Mouse (Mus musculus) testis, adult 2 months (tissue): ENCODE data around the gene Cmip. TPM values are rescaled to one million over a fixed set of nuclear protein-coding genes. Genes with fewer than 3 reads are reported as not detected.

ENCODE experiments used
- H3K27ac ChIP-seq: fragments of 200-500 bp; 2 replicates; pipeline ENCODE4 v1.5.1; 2012; ENCODE audit warnings: low read depth, low read length; ENCODE audit not compliant: control insufficient read depth, insufficient read depth
- H3K27me3 ChIP-seq: fragments of 200-500 bp; 2 replicates; pipeline ENCODE4 v1.6.1; 2012; ENCODE audit warnings: mild to moderate bottlenecking, low read length, moderate library complexity; ENCODE audit not compliant: control insufficient read depth, insufficient read depth
- H3K36me3 ChIP-seq: fragments of 200-500 bp; 2 replicates; pipeline ENCODE4 v1.6.1; 2012; ENCODE audit warnings: mild to moderate bottlenecking, low read length; ENCODE audit not compliant: control insufficient read depth, insufficient read depth
- H3K4me1 ChIP-seq: fragments of 200-500 bp; 2 replicates; pipeline ENCODE4 v1.6.1; 2012; ENCODE audit warnings: low read length; ENCODE audit not compliant: control insufficient read depth, insufficient read depth
- H3K4me3 ChIP-seq: fragments of 200-500 bp; 2 replicates; pipeline ENCODE4 v1.5.1; 2012; ENCODE audit warnings: low read depth, mild to moderate bottlenecking, low read length, moderate library complexity, mixed read lengths; ENCODE audit not compliant: control insufficient read depth
- CTCF ChIP-seq: fragments of 200-500 bp; IDR thresholded peaks from 2 replicates; pipeline ENCODE4 v1.5.1; 2012; ENCODE audit warnings: low read depth, mild to moderate bottlenecking, inconsistent platforms, low read length, moderate library complexity; ENCODE audit not compliant: control insufficient read depth, insufficient read depth, insufficient replicate concordance
- POLR2A ChIP-seq: fragments of 200-500 bp; IDR thresholded peaks from 2 replicates; pipeline ENCODE4 v1.6.1; 2012; ENCODE audit warnings: low read depth, mild to moderate bottlenecking, inconsistent platforms, low read length, moderate library complexity; ENCODE audit not compliant: control insufficient read depth
- polyA plus RNA-seq: library from polyadenylated mRNA; depleted of rRNA; stranded (reverse); fragments of >200 nt; gene quantifications from 2 replicates; pipeline ENCODE4 v1.2.3, GENCODE M21; 2012

Gene Cmip
- polyA plus RNA-seq, 1 experiment: 10.5 TPM

DNA sequence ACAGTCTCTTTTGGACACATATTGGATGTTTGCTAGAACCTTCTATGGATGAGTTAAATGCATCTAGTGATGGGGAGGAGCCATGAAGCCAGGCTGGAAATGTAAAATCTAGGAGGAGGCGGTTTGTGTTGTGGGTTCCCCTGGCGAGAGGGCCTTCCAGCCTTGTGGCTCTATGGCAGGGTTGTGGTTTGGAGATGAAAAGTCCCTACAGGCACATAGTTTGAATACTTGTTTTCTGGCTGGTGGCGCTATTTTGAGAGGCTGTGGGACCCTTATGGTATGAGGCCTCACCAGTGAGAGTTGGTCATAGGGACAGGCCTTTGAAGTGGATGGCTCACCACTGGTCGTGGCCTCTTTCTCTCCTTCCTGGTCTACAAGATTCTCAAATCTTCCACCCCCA is 95.2 kb downstream of the Cmip start:
- no peak overlapping the region for H3K4me3 ChIP-seq
- TF ChIP-seq POLR2A (no peak), CTCF (no peak)
- peaks cover 7% of the 10 kb centered on the region for H3K4me1 ChIP-seq
- H3K36me3 ChIP-seq: no peaks in the 10 kb centered on the region
- H3K27ac ChIP-seq: no peak overlapping the region
- no peaks in the 10 kb centered on the region for H3K27me3 ChIP-seq

DNA sequence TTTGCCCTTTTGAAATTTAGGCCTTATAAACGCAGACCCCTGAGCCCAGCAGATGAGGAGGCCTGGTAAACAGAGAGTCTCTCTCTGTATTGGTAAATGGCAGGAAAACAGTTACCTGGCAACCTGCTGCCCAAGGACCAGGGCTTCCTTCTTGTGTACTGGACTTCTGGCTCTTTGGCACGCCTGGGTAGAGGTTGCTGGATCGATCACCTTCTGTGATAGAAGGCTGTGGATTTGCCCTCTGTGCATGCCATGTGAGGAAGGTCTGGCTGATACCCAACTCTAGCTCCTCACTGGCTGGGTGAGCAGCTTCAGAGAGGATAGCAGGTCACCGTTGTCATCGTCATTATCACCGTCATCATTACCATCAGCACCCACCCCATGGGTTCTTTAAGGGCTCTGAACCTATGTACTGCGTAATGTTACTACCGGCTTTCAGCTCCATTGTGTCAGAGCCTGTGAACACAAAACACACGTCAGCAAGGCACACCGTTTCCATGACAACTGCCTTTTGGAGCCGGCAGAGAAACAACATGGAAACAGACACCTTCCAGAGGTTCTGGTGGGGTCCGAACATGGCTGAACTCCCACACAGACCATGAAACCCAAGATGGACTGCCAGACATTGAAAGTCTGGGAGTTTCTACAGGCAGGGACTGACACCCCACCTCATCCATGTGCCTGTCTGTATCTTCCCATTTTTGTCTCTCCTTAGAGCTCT is 98.4 kb downstream of the Cmip start:
- Histone ChIP-seq H3K36me3 (no peaks in the 10 kb centered on the region), H3K27ac (peak overlapping the region; percentile 22; the same call in 1 of the 2 replicates), H3K27me3 (no peaks in the 10 kb centered on the region), H3K4me3 (no peak overlapping the region), H3K4me1 (peaks cover 7% of the 10 kb centered on the region)
- TF ChIP-seq POLR2A: no peak
- TF ChIP-seq CTCF: no peak

DNA sequence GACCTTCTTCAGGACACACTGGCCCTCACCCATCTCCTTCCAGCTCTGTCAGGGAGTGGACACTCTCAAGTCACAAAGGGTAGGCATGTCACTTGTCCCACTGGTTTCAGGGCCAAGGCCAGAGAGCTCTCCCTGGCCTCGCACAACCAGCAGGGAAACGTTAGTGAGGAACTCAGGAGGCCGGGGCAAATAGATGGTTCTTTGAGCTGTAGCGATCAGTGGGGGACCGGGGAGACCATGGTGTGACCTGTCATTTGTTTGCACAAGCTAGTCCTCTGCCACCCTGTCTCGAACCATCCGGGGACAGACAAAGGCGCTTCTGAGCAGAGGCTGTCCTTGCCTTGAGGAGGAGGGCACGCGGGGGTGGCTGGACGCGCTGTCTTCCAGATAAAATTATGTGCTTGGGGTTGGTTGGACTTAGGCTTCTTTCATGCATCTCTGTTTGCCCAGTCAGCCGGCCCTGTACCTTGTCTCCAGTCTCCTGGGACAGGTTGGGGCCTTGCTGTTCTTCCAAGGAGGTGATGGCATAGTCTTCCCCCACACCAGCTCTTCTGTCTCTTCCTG is 99.3 kb downstream of the Cmip start:
- Histone ChIP-seq H3K27me3 (no peaks in the 10 kb centered on the region), H3K27ac (peak overlapping the region; percentile 22), H3K4me1 (peaks cover 7% of the 10 kb centered on the region), H3K36me3 (no peaks in the 10 kb centered on the region), H3K4me3 (no peak overlapping the region)
- TF ChIP-seq POLR2A (no peak), CTCF (no peak)

DNA sequence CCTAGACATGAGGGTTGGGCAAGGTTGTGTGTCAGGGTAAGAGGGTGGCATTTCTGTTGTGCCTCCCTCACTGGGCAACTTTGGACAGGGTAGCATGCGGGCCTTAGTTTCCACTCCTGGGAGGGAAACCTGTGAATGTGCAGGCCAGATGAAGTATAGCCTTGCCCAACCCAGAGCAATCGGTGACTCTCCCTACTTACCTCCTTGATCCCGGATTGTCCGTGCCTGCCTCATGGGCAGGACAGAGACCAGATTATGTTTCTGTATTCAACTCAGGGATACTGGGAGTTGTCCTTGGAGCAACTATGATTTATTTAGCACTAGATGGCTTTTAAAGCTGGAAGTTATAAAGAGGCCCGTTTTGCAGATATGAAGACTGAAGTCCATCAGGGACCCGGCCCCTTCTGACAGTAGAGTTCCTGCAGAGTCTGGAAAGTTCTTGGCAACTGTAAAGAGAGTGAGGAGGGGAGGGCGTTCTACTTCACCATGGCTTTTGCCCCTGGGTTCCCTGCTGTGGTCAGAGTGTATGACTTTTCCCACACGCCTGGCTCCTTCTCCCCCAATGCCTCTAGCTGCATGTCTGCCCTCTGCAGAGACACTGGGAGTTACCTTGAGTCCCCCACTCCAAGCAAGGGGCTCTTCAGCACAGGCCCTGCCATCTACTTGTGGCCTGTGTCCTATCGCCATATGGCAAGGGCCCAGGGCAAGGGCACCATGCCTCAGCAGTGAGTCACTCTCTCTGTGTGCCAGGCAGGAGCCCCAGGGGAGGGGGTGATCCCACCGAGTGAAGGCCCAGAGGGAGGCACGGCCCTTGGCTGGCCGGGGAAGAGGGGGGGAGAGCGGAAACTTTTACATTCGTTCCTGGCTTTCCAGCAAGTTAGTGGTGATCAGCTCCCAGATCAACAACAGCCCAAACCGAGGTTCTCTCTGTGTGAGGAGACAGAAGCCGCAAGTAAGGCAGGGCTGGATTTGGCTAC is 100.9 kb downstream of the Cmip start:
- Histone ChIP-seq H3K36me3 (no peaks in the 10 kb centered on the region), H3K4me1 (peaks cover 7% of the 10 kb centered on the region), H3K4me3 (no peak overlapping the region), H3K27me3 (no peaks in the 10 kb centered on the region), H3K27ac (no peak overlapping the region)
- TF ChIP-seq POLR2A (no peak), CTCF (no peak)

DNA sequence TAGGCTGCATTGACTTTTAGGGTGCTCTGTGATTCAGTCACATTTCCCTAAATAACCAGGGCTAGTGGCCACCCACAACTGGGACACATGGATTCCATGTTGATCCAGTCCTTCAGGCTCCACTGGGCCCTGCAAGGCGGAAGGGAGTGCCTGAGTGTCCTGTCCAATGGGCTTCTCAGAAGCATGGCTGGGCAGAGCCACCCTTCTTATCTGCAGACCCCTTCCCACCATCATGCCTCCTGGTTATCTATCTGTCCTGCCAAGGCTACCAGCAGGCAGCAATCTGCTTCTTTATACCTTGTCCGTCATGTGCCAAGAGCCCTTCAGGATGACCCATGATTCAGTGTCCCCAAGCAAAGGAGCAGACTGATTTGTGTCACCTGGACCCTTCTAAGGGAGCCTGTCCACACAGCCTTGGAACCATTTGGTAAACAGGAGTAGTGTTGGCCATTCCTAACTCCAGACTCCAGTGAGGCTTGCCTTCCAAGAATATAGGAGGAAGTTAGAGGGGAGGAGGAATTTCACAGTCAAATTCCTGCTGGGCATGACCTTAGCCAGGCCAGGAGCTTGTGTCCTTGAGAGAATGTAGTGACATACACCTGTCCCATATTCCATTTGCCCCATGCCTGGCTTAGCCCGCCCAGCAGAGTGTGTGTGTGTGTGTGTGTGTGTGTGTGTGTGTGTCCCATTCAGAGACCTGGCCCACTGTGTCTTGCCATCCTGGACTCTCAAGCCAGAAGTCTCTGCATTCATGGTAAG is 103.5 kb downstream of the Cmip start:
- Histone ChIP-seq H3K36me3 (no peaks in the 10 kb centered on the region), H3K27me3 (no peaks in the 10 kb centered on the region), H3K4me3 (no peak overlapping the region), H3K4me1 (peaks cover 2% of the 10 kb centered on the region; the same call in 1 of the 2 replicates), H3K27ac (no peak overlapping the region)
- TF ChIP-seq POLR2A (no peak), CTCF (no peak)

DNA sequence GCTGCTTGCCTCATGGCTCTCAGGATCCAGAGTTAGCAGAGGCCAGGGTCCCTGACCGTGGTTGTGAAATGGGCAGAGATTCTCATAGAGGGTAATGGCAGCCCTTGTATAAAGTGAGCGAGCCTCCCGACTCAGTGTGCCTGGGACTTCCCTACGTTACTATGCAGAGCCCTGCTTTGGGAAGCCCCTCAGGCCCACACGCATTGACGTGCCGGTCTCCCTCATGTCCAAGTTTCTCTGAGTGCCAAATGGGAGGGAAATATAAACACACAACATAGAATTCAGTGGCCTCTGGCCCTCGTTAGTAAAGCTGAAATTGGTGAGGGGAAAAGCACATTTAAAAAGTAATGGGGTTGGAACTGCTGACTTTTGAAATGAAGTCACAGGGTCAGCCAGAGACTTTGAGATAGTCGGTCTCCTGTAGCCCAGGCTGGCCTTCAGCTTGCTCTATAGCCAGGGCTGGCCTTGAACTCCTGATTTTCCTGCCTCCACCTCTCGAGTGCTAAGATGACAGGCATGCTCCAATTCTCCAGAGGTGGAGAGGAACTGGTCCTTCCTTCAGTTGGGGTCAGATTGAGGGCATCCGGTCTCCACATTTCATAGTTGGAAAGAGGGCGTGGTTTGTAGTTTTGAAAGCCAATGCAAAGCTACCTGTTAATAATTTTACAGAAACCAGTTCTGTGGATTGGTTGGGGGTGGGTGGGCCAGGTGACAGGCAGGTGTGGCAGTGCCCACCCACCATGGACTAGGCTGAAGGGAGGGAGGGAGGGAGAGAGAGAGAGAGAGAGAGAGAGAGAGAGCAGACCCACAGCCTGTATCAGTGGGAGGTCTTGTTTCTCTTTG is 105.0 kb downstream of the Cmip start:
- Histone ChIP-seq H3K4me1 (no peaks in the 10 kb centered on the region; the same call in 1 of the 2 replicates), H3K27ac (no peak overlapping the region), H3K4me3 (no peak overlapping the region), H3K36me3 (no peaks in the 10 kb centered on the region), H3K27me3 (no peaks in the 10 kb centered on the region)
- TF ChIP-seq POLR2A: no peak
- no peak for TF ChIP-seq CTCF
